Mouse (Mus musculus) neutrophil, adult 65 days (primary cell): ENCODE data around the gene Olfr1020. TPM values are rescaled to one million over a fixed set of nuclear protein-coding genes. Genes with fewer than 3 reads are reported as not detected.

Experiments
- total RNA-seq: library from RNA; stranded (reverse); gene quantifications from 2 replicates; pipeline ENCODE4 v1.2.4, GENCODE M21; 2023

Olfr1020 gene
- total RNA-seq = not detected in 2 replicates

DNA sequence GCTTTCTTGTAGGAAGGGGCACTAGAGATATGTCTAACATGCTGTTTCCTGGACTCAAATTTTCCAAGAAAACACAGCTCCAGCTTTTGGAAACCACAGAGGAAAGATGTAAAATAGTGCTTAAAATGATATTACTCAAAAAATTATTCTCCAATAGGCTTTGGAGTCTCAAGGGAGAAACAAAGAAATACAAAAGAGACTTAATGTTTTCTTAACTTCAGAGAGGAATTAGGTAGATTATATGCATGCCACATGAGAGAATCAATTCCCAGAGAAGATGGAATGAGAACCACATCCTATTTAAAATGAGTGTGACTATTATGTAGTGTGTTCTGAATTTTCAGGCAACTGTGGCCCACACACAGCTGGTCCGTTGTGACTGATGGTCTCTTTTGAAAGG, at the start of gene Olfr1020:
Gene Olfr1020 (plus strand): TSS at position 301 of the 400 bp plus-strand sequence.

DNA sequence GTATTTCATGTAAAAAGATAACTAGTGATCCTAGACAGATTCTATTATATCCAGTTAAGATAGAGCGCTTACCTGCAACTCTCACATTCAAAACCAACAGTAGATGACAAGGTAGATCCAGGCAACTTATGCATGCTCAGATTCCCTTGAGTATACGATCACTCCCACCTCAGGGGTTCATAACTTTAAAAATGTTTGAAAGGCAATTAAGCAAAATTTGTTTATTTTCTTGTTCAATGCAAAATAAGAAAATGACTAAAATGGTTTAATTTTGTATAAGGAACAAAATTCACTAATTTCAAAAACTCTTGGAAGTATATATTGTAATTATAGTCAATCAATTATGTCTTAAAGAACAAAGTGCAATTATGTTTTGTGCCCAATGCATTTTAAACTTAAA, 44.4 kb upstream of the Olfr1020 start, which contains the start of gene Olfr1016:
Gene Olfr1016 (minus strand): TSS at position 101 of the 400 bp plus-strand sequence.

DNA sequence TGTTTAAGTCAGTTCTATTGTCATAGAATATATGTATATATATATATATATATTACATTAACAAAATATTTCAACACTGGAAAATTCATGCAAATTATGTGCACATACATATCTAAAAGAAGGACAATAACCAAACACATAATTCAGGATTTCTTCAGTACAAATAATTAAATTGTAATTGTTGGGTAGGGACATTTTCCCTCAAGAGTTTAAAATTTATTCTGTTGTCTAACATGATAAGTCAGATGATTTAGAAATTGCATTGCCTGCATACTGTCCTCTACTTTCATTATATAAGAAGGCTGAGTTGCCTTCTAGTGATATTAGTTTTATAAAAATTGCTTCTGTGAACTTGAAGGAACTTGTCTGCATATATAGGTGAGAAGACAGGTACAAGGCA, 28.7 kb upstream of the Olfr1020 start, which contains the start of gene Olfr1018:
Gene Olfr1018 (plus strand): TSS at position 301 of the 400 bp plus-strand sequence.

DNA sequence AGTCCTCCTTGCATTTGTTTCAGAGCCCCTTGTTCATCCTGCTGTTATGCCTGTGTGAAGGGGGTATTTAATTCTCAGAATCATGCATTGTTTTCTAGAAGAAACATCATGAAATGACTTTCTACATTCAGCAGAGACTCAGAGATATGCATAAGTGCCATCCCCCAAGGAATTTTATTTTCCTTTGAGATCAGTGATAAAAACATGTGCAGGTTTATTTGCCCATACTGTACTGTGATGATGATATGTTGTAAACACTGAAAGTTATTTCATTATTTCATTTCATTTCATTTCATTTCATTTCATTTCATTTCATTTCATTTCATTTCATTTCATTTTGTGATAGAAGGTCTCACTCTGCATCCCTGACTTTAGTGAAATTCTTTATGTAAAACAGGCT, 1.4 kb upstream of the Olfr1020 start, which contains the start of gene Olfr1019:
Gene Olfr1019 (minus strand): TSS at position 101 of the 400 bp plus-strand sequence.

DNA sequence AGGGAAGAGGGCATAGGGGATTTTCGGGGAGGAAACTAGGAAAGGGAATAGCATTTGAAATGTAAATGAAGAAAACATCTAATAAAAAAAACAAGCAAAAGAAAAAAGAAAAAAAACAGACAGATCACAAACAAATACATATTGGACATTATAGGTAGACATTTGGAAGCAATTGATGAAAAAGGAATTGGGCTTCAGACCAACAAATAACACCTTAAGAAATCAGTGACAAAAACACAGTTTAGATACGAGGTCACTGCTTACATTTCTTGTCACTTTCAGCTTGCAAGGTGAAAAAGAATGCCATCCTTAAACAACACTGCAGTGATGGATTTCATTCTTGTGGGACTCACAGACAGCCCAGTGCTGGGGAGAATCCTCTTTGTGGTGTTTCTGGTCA, 21.5 kb downstream of the Olfr1020 start, which contains the start of gene Olfr1022:
Gene Olfr1022 (plus strand): TSS at position 301 of the 400 bp plus-strand sequence.

DNA sequence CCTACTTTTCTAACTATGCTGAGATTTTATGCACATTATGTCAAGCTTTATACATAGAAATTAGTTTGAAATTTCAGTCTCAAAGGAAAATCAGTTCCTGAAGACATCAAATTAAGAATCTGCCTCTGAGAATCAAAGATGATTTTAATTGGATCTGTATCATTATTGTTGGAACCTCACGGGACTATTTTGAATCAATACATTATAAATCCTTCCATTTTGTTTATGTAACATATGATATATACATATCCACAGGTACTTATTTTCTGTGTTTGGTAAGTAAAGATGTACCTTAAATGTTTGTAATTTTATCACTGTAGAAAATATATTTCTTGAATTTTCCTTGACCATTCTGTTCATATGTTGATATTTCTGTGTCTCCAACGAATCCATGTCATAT, 38.5 kb downstream of the Olfr1020 start, which contains the start of gene Olfr1023:
Gene Olfr1023 (plus strand): TSS at position 301 of the 400 bp plus-strand sequence.

Other genes with a start within 250 kb of the Olfr1020 start
- gene Olfr1000, start 235.1 kb upstream of the Olfr1020 start, total RNA-seq = not detected in 2 replicates
- not detected in 2 replicates for gene Olfr1002, start 196.3 kb upstream of the Olfr1020 start, total RNA-seq
- not detected in 2 replicates for gene Olfr154, start 182.6 kb upstream of the Olfr1020 start, total RNA-seq
- gene Olfr1006, start 168.3 kb upstream of the Olfr1020 start, total RNA-seq = not detected in 2 replicates
- gene Olfr1008, start 157.6 kb upstream of the Olfr1020 start, total RNA-seq = not detected in 2 replicates
- gene Olfr1009, start 131.6 kb upstream of the Olfr1020 start, total RNA-seq = not detected in 2 replicates
- not detected in 2 replicates for gene Olfr1012, start 84.3 kb upstream of the Olfr1020 start, total RNA-seq
- not detected in 2 replicates for gene Olfr1013, start 79.9 kb upstream of the Olfr1020 start, total RNA-seq
- not detected in 2 replicates for gene Olfr1014, start 74.3 kb upstream of the Olfr1020 start, total RNA-seq
- not detected in 2 replicates for gene Olfr1015, start 65.0 kb upstream of the Olfr1020 start, total RNA-seq
- not detected in 2 replicates for gene Olfr1016, start 44.5 kb upstream of the Olfr1020 start, total RNA-seq
- gene Olfr1018, start 28.6 kb upstream of the Olfr1020 start, total RNA-seq = not detected in 2 replicates
- gene Olfr1019, start 1.5 kb upstream of the Olfr1020 start, total RNA-seq = not detected in 2 replicates
- not detected in 2 replicates for gene Olfr1022, start 21.6 kb downstream of the Olfr1020 start, total RNA-seq
- not detected in 2 replicates for gene Olfr1023, start 38.6 kb downstream of the Olfr1020 start, total RNA-seq
- gene Olfr1024, start 58.0 kb downstream of the Olfr1020 start, total RNA-seq = not detected in 2 replicates
- gene Olfr1025-ps1, start 68.2 kb downstream of the Olfr1020 start, total RNA-seq = not detected in 2 replicates
- gene Olfr1026, start 74.5 kb downstream of the Olfr1020 start, total RNA-seq = not detected in 2 replicates
- gene Olfr1028, start 103.4 kb downstream of the Olfr1020 start, total RNA-seq = 0.13 TPM in 1 of 2 replicates, not detected in the other
- not detected in 2 replicates for gene Olfr1029, start 126.9 kb downstream of the Olfr1020 start, total RNA-seq
- gene Olfr1030, start 132.2 kb downstream of the Olfr1020 start, total RNA-seq = not detected in 2 replicates
- gene Olfr1031, start 143.3 kb downstream of the Olfr1020 start, total RNA-seq = not detected in 2 replicates
- gene Olfr1032, start 158.5 kb downstream of the Olfr1020 start, total RNA-seq = not detected in 2 replicates
- not detected in 2 replicates for gene Olfr1033, start 173.6 kb downstream of the Olfr1020 start, total RNA-seq
- not detected in 2 replicates for gene Olfr1034, start 198.8 kb downstream of the Olfr1020 start, total RNA-seq
- not detected in 2 replicates for gene Olfr1036, start 227.0 kb downstream of the Olfr1020 start, total RNA-seq
- gene Olfr1037, start 240.4 kb downstream of the Olfr1020 start, total RNA-seq = not detected in 2 replicates